Mouse (Mus musculus): ENCODE measurements around the gene Strn3. TPM values are rescaled to one million over a fixed set of nuclear protein-coding genes. Genes with fewer than 3 reads are reported as not detected.
A peak's percentile ranks its signal among the peaks of the same experiment; 100 is the strongest.

Strn3 gene
- polyA plus RNA-seq (2015; fragmentation: Nextera tagmentation; extraction: Ambion mirVana), result 44.1 and 46.3 TPM in 2 replicates

DNA sequence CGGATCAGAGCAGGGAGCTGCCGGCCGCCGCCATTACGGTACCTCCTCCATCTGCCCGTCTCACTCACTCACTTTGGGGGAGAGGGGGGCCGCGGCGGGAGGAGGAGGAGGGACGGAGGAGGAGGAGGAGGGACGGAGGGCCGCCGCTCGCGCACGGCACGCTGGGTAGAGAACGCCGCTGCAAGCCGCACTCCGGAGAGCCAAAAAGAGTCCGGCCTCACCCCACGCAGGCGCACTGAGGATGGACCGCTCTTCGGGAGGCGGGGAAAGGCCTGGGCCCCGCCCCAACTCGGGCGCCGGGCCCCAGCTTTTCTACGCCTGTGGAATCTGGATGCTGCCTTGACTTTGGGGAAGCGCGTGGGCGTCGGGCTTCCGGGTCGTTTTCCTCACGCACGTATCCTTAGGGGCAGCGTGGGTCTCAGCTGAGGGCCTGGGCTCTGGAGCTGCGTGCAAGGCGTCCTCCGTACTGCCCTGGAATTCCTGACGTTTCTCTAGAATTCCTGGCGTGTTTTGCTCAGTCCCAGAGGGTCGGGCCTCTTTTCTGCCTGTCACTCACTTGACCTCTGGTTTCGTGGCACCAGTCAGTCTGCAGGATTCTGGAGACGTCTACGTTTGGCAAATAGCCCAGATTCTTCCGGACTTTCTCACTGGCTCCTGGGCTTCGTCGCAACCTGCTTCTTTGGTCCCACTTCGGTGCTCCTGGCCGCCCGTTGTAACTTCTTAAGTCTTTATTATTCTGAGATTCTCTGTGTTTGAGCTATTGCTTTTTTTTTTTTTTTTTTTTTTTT lies at the start of gene Strn3:
Gene Strn3, minus strand, starts transcription at position 53 of the 788 bp plus-strand sequence.
- Histone ChIP-seq H3K9me3 (replicated peaks; ENCODE audit: low read length) (no peaks in the 10 kb centered on the region), H3K27ac (peak within 1 kb of the TSS; percentile 100), H3K27me3 (ENCODE audit: insufficient read depth, low read length) (no peaks in the 10 kb centered on the region), H3K4me2 (ENCODE audit: low read length) (peak within 1 kb of the TSS; percentile 65), H3K4me3 (replicated peaks; ENCODE audit: low read depth, low read length) (peak within 1 kb of the TSS; percentile 96), H3K36me3 (ENCODE audit: insufficient read depth, low read length) (no peaks in the 10 kb centered on the region), H3K4me1 (replicated peaks; ENCODE audit: insufficient read depth, low read length) (peaks cover 12% of the 10 kb centered on the region; the same call in 1 of the 2 replicates), H3K9ac (ENCODE audit: low read depth, low read length) (peak within 1 kb of the TSS; percentile 99)
- ATAC-seq (replicated peaks; ENCODE audit: low FRiP score, low read depth) (peak; percentile 96), DNase-seq (ENCODE audit: low spot score) (peak; percentile 99)
- 0% methylated on average over 52 of the region's 56 CpGs for WGBS
- TF ChIP-seq CTCF (IDR thresholded peaks at IDR 0.05; ENCODE audit: low read depth), result no peak

GRCm38 (mm10) chr12:51736807-51737206 lies 45.1 kb upstream of the Strn3 start:
- Histone ChIP-seq H3K4me2 (ENCODE audit: low read length) (no peak overlapping the region), H3K9ac (ENCODE audit: low read depth, low read length) (no peak overlapping the region), H3K4me1 (replicated peaks; ENCODE audit: insufficient read depth, low read length) (peaks cover 6% of the 10 kb centered on the region; the same call in 1 of the 2 replicates), H3K36me3 (ENCODE audit: insufficient read depth, low read length) (no peaks in the 10 kb centered on the region), H3K27ac (peak overlapping the region; percentile 64; the same call in 1 of the 2 replicates), H3K27me3 (ENCODE audit: insufficient read depth, low read length) (no peaks in the 10 kb centered on the region), H3K4me3 (replicated peaks; ENCODE audit: low read depth, low read length) (no peak overlapping the region), H3K9me3 (replicated peaks; ENCODE audit: low read length) (no peaks in the 10 kb centered on the region)
- WGBS, result 33% methylated on average over 1 of the region's 1 CpGs
- no peak for TF ChIP-seq CTCF (IDR thresholded peaks at IDR 0.05; ENCODE audit: low read depth)
- ATAC-seq (replicated peaks; ENCODE audit: low FRiP score, low read depth), result no peak
- DNase-seq (ENCODE audit: low spot score), result no peak

DNA sequence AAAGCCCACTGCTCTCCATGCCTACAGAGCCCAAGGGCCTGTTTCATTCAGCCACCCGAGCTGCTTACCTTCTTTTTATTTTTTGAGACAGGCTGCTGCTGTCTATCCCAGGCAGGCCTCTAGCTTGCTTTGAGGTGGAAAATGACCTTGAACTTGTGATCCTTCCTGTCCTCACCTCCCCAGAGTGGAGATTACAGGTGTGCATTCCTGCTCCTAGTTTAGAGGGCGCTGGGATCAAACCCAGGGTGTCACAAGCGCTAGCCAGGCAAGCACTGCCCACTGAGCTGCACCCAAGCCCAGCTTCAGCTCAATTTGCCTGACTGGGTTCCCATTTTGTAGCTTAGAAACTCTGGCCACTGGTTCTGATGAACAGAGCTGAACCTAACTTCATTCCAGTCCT lies 44.7 kb upstream of the Strn3 start:
- Histone ChIP-seq H3K9me3 (replicated peaks; ENCODE audit: low read length) (no peaks in the 10 kb centered on the region), H3K9ac (ENCODE audit: low read depth, low read length) (no peak overlapping the region), H3K4me3 (replicated peaks; ENCODE audit: low read depth, low read length) (no peak overlapping the region), H3K4me1 (replicated peaks; ENCODE audit: insufficient read depth, low read length) (peaks cover 6% of the 10 kb centered on the region; the same call in 1 of the 2 replicates), H3K27me3 (ENCODE audit: insufficient read depth, low read length) (no peaks in the 10 kb centered on the region), H3K4me2 (ENCODE audit: low read length) (no peak overlapping the region), H3K27ac (peak overlapping the region; percentile 64), H3K36me3 (ENCODE audit: insufficient read depth, low read length) (no peaks in the 10 kb centered on the region)
- DNase-seq (ENCODE audit: low spot score), result no peak
- WGBS, result 54% methylated on average over 3 of the region's 3 CpGs
- no peak for ATAC-seq (replicated peaks; ENCODE audit: low FRiP score, low read depth)
- TF ChIP-seq CTCF (IDR thresholded peaks at IDR 0.05; ENCODE audit: low read depth), result no peak

DNA sequence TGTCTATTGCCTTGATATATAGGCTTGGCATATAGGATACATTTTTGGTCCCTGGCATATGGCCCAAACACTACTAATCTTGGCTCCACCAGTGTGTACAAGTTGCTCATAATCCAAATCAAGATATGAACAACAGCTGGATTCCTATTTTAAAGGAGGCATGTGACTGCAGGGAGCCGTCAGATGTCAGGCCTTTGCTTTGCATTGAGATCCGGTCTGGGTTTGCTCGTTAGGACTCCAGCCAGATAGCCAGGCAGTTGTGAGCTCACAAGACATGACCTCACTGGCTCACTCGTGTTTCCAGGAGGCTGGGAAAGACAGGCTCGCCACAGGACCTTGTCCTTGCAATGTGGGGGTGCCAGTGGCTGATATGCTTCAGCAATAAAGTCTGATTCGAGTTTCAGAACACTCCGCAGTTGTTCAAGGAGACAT lies 44.2 kb upstream of the Strn3 start:
- Histone ChIP-seq H3K9ac (ENCODE audit: low read depth, low read length) (no peak overlapping the region), H3K4me2 (ENCODE audit: low read length) (no peak overlapping the region), H3K27me3 (ENCODE audit: insufficient read depth, low read length) (no peaks in the 10 kb centered on the region), H3K9me3 (replicated peaks; ENCODE audit: low read length) (no peaks in the 10 kb centered on the region), H3K27ac (peak overlapping the region; percentile 64), H3K4me1 (replicated peaks; ENCODE audit: insufficient read depth, low read length) (peaks cover 6% of the 10 kb centered on the region; the same call in 1 of the 2 replicates), H3K36me3 (ENCODE audit: insufficient read depth, low read length) (no peaks in the 10 kb centered on the region), H3K4me3 (replicated peaks; ENCODE audit: low read depth, low read length) (no peak overlapping the region)
- WGBS, result 25% methylated on average over 7 of the region's 7 CpGs
- peak; percentile 89 for DNase-seq (ENCODE audit: low spot score)
- TF ChIP-seq CTCF (IDR thresholded peaks at IDR 0.05; ENCODE audit: low read depth), result no peak
- ATAC-seq (replicated peaks; ENCODE audit: low FRiP score, low read depth), result peak; percentile 73

GRCm38 (mm10) chr12:51734605-51735211 lies 43.0 kb upstream of the Strn3 start:
- Histone ChIP-seq H3K4me1 (replicated peaks; ENCODE audit: insufficient read depth, low read length) (peaks cover 6% of the 10 kb centered on the region; the same call in 1 of the 2 replicates), H3K36me3 (ENCODE audit: insufficient read depth, low read length) (no peaks in the 10 kb centered on the region), H3K4me3 (replicated peaks; ENCODE audit: low read depth, low read length) (no peak overlapping the region), H3K9ac (ENCODE audit: low read depth, low read length) (no peak overlapping the region), H3K9me3 (replicated peaks; ENCODE audit: low read length) (no peaks in the 10 kb centered on the region), H3K27me3 (ENCODE audit: insufficient read depth, low read length) (no peaks in the 10 kb centered on the region), H3K27ac (peak overlapping the region; percentile 40; the same call in 1 of the 2 replicates), H3K4me2 (ENCODE audit: low read length) (no peak overlapping the region; the same call in 1 of the 2 replicates)
- TF ChIP-seq CTCF (IDR thresholded peaks at IDR 0.05; ENCODE audit: low read depth), result no peak
- no peak for ATAC-seq (replicated peaks; ENCODE audit: low FRiP score, low read depth)
- WGBS, result 72% methylated on average over 14 of the region's 14 CpGs
- no peak for DNase-seq (ENCODE audit: low spot score)

- no peaks in the 10 kb centered on the region for H3K9me3 ChIP-seq (replicated peaks; ENCODE audit: low read length)
- H3K36me3 ChIP-seq (ENCODE audit: insufficient read depth, low read length), result no peaks in the 10 kb centered on the region
- no peak for TF ChIP-seq CTCF (IDR thresholded peaks at IDR 0.05; ENCODE audit: low read depth)
- peak overlapping the region; percentile 86 for H3K27ac ChIP-seq
- DNase-seq (ENCODE audit: low spot score) (no peak), ATAC-seq (replicated peaks; ENCODE audit: low FRiP score, low read depth) (no peak)
- no peak overlapping the region for H3K9ac ChIP-seq (ENCODE audit: low read depth, low read length)
- no peak overlapping the region for H3K4me3 ChIP-seq (replicated peaks; ENCODE audit: low read depth, low read length)
- no peak overlapping the region for H3K4me2 ChIP-seq (ENCODE audit: low read length)
- WGBS, result 93% methylated on average over 9 of the region's 9 CpGs
- no peaks in the 10 kb centered on the region for H3K27me3 ChIP-seq (ENCODE audit: insufficient read depth, low read length)
- H3K4me1 ChIP-seq (replicated peaks; ENCODE audit: insufficient read depth, low read length), result peaks cover 7% of the 10 kb centered on the region; the same call in 1 of the 2 replicates
Observed at GRCm38 (mm10) chr12:51729827-51730226, 38.1 kb upstream of the Strn3 start.
